Mouse (Mus musculus) layer of hippocampus, adult 9-10 months (tissue): Measurements from ENCODE around the gene Ttyh3.

Source experiments
- DNase-seq: peaks from one replicate; pipeline ENCODE4 v3.0.0; 2022; ENCODE audit warnings: low spot score

Gene Ttyh3

DNA sequence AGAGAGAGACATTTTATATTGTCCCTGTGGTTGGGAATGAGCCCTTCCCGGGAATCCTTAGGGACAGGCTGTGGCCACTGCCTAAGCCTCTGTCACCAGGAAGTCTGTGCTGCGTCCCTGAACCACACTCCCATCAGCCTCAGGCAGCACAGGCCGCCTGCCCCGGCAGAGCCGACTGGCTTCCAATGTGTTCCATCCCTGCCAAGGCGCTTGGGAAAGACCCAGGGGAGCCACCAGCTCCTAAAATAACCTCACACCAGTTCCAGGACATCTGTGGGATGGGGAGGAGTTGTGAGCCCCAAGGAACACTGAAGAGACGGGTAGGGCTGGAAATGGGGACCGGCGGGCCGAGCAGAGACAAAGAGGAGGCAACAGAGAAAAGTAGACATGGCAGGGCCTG lies 77.2 kb downstream of the Ttyh3 start:
- no peak for DNase-seq

DNA sequence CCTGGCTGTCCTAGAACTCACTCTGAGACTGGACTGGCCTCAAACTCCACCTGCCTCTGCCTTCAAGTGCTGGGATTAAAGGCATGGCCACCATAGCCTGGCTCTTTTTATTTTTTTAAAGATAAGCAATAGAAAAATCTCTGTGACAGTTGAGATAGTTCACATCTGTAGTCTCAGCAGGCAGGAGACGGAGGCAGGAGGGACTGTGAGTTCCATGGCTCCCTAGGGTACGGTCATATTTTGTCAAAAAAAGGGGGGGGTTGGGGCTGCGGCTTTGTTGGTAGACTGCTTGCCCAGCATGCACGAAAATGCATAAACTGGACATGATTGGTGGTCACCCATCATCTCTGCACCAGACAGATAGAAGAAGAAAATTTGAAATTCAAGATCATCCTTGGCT lies 77.6 kb downstream of the Ttyh3 start:
- DNase-seq, result no peak
